Mouse (Mus musculus) naive thymus-derived CD4-positive, alpha-beta T cell, adult 5 months (primary cell): ENCODE results near the gene Gm5796. TPM values are rescaled to one million over a fixed set of nuclear protein-coding genes. Genes with fewer than 3 reads are reported as not detected.

Source experiments
- polyA plus RNA-seq: library from polyadenylated mRNA; unstranded; fragments of 100-300 nt; shearing (Covaris generic); gene quantifications from one replicate; pipeline ENCODE4 v1.2.1, GENCODE M21; 2017

The Gm5796 gene
- polyA plus RNA-seq: not detected

GRCm38 (mm10) chr14:4023641-4024040 lies at the start of gene Gm5796:
Gene Gm5796, plus strand, starts transcription at chr14:4023941.

GRCm38 (mm10) chr14:3998094-3998493 lies 25.6 kb upstream of the Gm5796 start, which contains the start of gene Gm3099:
Gene Gm3099, plus strand, starts transcription at chr14:3998394.

DNA sequence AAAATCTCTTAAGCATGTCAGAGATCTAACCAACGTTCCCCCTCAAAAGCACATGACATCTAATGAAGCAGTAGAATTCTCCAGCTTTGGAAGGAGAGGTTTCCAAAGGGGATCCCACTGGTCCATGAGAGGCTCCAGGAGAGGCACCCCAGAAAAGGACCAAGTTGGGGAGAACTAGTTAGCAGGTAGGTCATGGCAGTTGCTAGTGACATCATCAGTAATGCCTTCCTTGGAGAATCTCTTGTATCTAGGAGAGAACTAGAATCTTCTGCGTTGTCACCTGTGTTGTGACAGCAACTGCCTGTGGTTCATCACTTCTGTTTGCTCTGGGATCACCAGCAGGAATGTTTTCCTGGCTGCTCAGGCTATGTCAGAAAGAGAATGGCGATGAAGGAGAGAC lies 60.1 kb downstream of the Gm5796 start, which contains the start of gene Gm3115:
TSS of gene Gm3115 (plus strand) at position 301 of the 400 bp plus-strand sequence.

Other genes starting within 250 kb of the Gm5796 start
- not detected for gene Gm3002, start 213.9 kb upstream of the Gm5796 start, polyA plus RNA-seq
- gene Gm3033, start 177.7 kb upstream of the Gm5796 start, polyA plus RNA-seq: not detected
- not detected for gene Gm2916, start 139.8 kb upstream of the Gm5796 start, polyA plus RNA-seq
- not detected for gene Gm3029, start 92.2 kb upstream of the Gm5796 start, polyA plus RNA-seq
- gene Gm3095, start 60.4 kb upstream of the Gm5796 start, polyA plus RNA-seq: not detected
- gene Gm3099, start 25.5 kb upstream of the Gm5796 start, polyA plus RNA-seq: not detected
- not detected for gene Gm3115, start 60.2 kb downstream of the Gm5796 start, polyA plus RNA-seq
- gene Gm8108, start 86.6 kb downstream of the Gm5796 start, polyA plus RNA-seq: not detected
- not detected for gene Gm3127, start 141.1 kb downstream of the Gm5796 start, polyA plus RNA-seq
- not detected for gene Gm2974, start 158.6 kb downstream of the Gm5796 start, polyA plus RNA-seq
- not detected for gene Gm3138, start 225.7 kb downstream of the Gm5796 start, polyA plus RNA-seq